Mouse (Mus musculus) CD4-positive, CD25-positive, alpha-beta regulatory T cell, adult 4 months (primary cell): Measurements from ENCODE around the gene Zfp334. TPM values are rescaled to one million over a fixed set of nuclear protein-coding genes. Genes with fewer than 3 reads are reported as not detected.

ENCODE experiments used
- ATAC-seq: one replicate; pipeline ENCODE4 v1.8.0; 2017
- polyA plus RNA-seq, 2 experiments: library from polyadenylated mRNA; unstranded; fragments of 100-300 nt; shearing (Covaris generic); gene quantifications; one replicate each; pipeline ENCODE4 v1.2.1; 2017

The Zfp334 gene
- polyA plus RNA-seq = not detected

DNA sequence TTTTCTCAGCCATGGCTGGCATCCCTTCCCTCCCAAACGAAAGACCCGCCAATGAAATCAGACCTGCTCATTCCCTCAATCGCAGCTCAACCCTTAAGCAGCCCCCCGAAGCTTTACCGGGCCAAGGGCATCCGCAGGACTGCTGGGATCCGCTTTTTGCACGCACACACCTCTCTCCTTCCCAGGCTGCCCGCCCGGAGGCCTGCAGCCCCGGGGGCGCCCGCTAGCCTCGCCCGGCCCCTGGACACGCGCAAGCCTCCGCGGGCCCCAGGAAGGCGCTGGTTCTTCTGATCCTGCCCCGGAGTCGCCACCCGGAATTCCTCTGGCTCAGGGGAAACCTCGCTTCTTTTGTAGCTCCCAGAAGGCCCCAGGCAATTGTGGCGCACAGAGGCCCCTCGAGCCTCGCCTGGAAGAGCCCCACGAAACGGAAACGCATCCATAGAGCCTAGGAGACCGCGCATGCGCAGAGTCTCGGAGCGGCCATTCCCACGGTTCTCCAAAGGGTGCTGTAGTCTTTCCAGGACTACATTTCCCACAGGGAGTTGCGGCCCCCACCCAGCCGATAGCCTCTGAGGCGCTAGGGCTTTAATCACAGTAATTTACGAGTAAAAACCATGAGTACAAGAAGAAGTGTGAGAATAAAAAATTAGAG lies at the start of gene Zfp334:
Zfp334 (minus strand) TSS at position 416 of the 652 bp plus-strand sequence.
- no peak for ATAC-seq

DNA sequence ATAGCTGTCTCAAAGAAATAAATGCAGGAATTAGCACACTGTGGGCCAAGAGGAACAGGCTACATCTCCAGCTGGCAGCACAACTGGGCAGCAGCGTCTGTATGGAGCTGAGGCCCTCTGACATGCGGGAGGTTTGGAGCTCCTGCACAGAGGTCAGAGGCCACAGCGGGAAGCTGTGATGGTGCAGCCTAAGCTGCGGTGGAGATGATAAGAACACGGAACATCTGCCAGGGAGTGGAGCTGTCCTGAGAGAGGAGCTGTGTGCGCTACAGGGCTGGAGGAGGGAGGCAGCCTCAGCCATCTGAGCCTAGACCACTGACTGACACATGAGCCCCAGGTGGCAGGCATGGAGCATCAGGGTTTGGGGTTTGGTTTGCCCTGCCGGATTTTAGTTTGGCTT lies 40.6 kb upstream of the Zfp334 start:
- ATAC-seq = no peak

DNA sequence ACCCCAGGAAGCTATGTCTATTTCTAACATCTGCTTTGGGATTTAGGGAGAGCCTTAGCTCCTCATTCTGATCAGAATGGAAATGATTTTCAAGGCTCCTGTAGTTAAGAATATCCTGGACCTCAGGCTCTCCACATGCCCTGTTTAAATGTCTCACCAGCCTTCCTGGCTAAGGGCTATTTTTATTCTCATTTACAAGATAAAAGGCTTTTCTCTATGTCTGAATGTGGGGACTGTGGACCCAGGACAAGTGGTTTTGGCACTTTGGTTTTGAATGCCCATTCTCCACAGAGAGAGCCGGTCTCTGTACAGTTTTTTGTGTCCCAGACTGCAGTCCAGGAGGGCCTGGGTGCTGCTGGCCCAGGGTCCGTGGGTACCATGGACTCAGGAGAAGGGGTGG lies 32.1 kb upstream of the Zfp334 start:
- no peak for ATAC-seq

DNA sequence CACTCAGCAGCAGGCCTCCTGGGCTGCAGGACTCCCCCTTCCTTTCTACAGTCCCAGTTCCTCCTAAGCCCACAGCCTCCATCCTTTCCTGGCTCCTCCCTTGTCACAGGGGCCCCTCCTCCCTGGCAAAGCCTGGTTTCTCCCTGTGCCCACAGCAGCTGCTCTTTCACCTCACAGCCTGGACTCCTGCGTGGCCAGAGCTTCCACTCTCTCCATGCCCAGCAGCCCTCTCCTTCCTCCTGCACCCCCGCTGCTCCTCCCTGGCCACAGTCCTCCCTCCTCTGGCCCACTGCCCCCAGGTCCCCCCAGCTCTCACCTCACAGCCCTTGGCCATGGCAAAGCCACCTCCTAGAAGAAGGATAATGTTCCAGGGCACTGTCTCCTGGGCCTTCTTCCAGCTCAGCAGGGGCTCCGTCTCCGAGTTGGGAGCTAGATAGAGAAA lies 31.6 kb upstream of the Zfp334 start:
- ATAC-seq = no peak

DNA sequence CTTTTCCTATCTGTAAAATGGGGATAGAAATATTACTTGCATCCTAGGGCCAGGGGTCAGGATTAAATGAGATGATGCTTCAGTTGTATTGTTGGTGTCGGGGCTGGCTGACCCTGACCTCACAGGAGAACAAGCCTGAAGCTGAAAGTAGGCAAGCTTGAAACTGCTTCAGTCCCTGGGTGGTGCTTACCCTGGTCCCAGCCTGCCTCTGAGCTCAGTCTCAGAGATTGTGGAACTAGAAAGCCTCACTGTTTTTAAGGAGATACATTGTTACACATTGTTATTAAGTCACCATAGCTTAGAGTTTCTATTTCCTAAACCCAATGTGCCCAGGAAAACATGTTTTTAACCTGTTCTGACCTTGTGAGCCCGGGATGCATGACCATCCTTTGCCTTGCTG lies 30.5 kb upstream of the Zfp334 start:
- ATAC-seq = no peak

DNA sequence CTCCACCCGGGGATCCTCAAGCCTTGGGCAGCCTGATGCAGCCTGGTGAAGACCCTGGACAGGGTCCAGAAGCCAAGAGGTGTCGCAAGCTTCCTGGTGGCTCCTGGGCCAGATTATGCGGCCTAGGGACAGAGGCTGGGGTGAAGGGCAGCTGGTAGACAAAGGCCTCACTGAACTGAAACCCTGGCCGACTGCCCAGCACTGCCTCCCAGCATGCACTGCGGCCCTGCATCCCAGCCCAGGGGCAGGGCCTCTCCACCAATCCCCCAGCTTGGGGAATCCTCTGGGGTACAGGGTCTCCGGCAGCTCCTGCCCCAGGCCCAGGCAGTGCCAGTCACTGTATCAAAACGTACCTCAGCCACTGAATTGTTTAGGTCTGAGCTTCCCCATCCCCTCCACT lies 29.2 kb upstream of the Zfp334 start:
- no peak for ATAC-seq

DNA sequence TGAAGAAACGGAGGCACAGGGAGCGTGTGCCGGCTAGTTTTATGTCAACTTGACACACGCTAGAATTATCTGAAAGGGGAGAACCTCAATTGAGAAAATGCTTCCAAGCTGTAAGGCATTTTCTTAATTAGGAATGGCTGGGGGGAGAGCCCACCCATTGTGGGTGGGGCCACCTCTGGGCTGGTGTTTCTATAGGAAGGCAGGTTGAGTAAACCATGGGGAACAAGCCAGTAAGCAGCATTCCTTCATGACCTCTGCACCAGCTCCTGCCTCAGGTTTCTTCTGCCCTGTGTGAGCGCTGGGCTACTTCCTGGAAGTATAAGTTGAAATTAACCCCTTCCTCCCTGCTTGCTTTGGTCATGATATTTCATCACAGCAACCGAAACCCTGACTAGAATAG lies 27.7 kb upstream of the Zfp334 start:
- no peak for ATAC-seq

DNA sequence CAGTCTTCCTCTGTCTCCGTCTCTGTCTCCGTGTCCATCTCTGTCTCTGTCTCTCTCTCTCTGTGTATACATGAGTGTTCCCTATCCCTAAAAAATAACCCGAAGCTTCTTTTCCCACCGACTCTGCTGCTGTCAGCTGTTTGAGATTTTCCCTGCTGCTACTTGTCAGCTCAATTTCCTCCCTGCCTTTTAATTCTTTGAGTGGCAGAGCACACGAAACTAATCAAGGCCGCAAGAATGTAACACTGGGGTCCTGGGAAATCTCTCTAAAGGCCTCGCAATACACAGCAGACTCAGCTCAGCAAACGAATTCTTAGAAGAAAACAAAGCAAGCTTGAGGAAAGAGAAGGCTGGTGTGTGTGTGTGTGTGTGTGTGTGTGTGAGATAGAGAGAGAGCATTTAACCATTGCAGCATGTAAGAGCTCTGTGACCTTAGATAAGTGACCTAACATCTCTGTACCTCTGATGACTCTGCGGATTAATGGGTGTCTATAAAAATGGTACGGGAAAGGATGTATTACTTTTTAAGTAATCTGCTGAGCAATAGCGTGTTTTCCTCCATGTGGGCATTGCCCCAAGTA lies 27.2 kb upstream of the Zfp334 start:
- ATAC-seq = no peak

DNA sequence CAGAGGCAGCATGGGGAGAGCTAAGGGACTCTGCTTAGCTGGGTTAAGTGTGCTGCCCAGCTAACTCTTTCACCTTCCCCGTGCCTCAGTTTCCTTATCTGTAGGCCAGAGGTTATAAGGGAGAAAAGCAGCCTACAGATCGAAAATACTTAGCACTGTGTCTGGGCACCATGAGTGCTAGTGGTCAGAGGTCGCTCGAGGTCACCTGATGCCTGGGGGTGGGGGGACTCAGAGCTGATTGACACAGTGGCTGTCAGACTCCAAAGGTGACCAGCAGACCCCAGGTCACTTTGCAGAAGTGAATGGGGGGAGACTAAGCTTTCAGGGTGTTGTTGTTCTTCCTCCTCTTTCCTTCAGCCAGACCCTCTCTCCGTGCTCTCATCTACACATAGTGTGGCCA lies 26.3 kb upstream of the Zfp334 start:
- no peak for ATAC-seq

DNA sequence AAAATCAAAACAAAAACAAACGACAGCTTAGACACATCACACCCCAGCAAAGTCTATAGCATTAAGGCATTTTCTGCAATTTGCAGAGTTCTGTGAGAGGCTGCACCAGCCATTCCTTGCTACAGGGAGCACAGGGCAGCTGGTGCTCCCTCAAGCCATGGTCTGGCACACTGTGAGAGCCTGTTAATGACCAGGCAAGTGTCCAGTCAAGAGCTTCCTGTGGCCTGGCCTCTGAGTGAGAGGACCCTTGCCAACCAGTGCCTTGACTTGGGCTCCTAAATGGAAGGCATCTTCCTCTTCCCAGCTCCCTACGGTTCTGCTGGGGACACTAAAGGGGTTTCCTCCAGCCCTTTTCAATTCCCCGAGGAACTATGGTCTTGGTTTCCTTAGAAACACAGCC lies 25.8 kb upstream of the Zfp334 start:
- no peak for ATAC-seq

DNA sequence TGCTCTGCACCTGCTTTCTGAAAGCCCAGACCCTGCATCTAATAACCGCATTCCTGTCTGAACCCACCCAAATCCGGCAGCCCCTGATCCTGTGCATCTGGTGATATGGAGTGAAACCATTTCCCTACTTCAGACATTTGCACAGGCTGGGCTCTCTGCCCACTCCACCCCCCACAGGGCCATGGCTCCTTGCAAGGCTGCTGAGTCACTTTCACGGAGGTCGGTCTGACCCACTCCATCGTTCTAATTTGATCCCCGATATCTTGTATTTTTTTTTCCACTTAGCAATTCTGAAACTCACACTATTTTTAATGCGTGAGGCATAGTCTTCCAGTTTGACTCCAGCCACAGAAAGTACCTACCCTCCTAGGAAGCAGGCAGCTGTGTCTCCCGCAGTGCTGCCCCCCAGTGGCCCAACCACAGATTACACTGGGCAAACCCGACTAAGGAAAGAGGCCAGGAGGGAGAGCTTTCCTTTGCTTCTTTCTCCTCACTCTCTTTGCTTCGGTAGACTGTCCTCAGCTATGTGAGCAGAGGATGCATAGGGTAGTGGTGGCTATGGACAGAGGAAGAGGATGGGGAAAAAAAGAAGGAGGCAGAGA lies 19.7 kb upstream of the Zfp334 start:
- no peak for ATAC-seq

DNA sequence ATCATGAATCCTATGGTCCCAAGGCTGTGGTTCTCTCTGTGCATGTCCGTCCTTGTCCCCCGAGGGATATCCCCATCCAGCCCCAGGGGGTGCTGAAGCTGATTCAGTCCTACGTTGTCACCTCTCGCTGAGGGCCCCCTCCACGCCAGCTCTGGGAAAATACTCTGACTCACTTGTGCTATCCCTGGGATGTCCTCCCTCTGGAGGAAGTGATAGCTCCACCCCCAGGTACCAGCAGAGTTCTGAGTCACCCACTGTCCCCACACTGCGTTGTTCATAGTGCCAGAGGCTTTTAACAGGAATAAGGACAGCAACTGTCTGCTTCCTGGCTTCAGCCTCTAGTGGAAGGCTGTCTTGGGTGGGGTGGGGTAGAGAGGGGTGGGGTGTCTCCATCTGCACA lies 17.3 kb upstream of the Zfp334 start:
- ATAC-seq = no peak

DNA sequence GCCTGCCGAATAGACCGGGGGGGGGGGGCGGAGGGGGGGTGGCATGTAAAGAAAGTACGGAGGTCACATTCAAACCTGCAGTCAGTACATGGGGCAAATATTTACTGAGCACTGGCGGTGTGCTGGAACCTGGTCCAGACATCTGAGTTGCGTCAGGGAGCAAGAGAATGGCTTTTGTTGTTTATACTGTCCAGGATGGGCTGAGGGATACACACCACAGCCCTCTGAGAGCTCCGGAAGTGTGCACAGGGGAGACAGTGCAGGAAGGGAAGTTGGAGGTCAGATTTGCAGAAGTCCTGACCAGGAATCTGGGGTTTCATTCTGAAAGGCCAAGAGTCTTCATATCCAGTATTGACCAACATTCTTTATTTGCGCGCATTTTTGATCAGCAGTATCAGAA lies 16.9 kb upstream of the Zfp334 start:
- no peak for ATAC-seq

DNA sequence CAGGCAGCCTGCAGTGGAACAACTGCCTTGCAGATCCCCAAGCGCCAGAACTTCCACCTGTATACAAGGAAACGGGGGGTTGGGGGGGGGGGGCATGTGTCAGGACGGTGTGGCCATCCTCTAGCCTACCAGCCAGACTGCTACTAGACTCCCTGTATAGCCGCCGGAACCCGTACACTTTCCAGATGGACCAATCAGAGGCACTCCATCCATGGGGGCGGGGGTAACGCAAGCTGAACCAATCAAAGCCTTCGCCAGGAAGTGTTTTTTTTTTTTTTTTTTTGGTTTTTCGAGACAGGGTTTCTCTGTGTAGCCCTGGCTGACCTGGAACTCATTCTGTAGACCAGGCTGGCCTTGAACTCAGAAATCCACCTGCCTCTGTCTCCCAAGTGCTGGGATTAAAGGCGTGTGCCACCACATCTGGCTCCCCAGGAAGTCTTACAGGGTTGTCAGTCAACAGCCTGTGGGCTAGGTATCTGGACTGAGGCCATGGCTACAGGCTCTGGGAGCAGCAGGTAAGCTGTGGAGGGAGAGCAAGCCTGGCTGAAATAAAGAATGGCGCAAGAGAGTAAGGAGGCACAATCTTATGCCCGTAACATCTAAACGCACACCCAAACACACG lies 10.2 kb upstream of the Zfp334 start:
- no peak for ATAC-seq

DNA sequence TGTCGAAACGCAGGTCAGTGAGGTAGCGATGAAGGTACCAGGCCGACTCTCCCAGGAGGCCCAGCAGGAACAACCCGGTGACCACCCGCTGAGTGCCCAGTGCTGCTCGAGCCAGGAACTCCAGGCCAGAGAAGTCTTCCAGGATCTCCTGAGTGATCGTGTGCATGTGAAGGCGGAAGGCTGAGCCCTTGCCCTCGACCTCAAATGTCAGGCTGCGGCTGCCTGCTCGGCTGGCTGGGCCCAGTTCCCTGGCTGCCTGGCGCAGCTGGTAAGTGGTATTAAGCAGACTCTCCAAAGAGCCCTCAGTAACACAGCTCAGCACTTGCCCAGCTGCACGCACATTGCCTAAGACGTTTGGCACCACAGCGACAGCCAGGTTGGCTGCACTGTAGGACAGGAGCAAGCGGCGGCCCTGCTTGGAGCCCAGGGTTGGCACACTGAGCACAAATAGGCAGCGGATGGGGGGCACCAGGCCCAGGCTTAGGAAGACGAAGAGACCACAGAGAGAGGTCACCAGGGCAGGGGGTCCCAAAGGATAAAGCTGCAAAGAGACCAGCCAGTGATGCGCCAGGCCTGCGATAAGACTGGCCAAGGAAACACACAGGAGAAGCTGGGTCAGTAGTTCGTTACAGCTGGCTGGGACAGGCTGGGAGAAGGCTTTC lies 9.6 kb upstream of the Zfp334 start:
- ATAC-seq = no peak

DNA sequence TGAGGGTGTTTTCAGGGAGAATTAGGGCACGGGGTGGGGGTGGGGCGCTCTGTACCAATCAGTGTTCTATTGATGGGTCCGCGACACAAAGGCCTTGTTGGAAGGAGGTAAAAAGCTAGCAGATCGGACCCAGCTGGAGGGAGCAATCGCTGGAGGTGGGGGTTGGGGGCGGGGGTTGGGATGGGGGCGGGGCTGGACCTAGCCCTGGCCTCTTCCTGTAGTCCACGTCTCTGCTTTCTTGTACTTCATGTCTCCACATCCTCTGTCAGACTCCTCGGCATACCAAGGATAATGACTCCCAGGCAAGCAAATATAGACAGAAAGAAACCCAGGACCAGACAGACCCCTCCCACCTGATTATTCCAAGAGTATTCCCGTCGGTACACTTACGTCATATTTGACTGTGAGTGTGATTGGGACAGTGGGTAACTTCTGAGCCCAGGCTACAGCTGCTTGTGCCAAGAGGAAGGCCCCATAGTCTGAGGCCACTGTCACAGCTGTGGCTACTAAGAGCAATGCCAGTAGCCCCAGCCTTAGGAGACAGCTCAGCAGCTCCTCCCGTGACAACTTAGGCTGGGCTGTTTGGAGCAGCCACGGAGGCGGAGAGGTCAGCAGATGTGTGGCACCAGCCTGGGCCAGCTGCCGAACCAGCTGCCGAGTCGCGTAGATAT lies 8.9 kb upstream of the Zfp334 start:
- no peak for ATAC-seq

DNA sequence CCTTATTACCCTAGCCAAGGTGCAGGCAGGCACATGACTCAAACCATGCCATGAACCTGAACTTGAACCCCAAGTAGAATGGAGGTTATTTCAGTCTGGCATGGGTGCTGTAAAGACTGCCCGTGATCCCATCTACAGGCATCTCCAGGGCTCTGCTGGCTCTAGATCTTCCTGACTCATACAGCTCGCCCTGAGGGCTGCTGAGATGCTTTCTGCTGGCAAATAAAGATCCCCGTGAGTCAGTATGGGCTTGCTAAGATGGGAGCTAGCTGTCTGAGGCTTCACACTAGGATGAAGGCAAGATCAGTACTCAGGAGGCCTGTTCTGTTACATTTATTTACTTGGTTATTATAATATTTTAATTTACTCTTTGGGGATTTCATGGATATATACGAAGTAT lies 4.1 kb upstream of the Zfp334 start:
- no peak for ATAC-seq

DNA sequence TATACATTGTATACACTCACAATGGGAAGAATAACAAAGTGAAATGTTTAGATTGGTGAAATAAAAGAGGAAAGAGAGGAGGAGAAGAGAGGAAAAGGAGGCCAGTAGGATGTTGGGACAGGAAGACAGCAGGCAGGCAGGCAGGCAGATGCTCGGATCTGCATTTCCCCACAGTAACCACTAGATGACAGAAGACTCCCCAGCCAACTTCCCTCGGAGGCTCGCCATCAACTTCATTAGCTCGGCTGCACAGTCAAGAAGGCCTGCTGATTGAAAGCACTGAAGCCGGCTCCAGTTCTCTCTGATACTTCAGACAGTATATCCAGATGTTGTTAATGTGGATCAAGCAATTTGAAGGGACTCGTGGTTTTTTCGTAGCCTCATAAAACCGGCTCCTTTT lies 3.5 kb upstream of the Zfp334 start:
- ATAC-seq = no peak

DNA sequence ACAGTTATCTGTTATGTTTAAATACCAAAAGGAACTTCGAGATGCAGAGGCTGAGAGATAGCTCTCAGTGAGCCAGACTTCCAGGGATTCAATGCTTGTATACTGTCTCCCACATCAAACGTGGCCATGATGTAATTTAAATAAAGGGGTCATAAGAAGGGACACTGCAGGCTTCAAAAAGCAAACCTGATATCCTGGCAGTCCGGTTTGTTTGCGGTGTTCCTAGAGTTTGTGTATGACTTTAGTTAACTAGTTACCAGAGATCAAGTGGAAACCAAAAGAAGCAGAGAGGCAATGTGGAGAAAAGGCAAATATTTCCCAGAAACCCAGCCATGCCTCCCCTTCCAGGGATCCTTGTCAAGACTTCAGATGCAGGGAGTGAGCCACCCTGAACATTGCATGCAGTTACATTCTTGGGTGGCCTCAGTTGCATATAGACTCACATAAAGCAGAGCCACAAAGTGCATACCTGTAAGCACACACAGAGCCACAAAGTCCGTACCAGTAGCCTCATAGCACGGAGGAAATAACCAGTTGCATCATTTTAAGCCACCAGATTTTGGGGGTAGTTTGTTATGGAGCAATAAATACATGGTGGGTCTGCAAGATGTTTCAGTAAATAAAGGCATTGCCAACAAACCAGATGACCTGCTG lies 1.4 kb upstream of the Zfp334 start:
- ATAC-seq = no peak

DNA sequence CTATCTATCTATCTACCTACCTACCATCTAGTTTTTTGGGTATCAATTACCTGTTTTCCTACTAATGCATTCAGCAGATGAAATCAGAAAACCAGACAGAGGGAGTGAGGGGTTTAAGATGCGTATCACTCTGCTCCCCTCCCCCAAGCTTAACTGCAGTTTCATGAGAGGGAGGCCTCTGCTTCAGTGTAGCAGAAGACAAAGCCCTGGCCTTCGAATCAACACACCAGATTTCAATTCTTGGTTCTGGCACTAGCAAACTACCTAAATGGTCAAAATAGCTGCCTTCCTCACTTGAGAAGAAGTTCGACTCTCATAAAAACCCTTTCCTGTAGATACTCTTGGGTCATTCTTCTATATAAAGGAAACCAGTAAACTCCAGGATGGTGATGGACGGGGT lies 689 bp downstream of the Zfp334 start:
- ATAC-seq = no peak

DNA sequence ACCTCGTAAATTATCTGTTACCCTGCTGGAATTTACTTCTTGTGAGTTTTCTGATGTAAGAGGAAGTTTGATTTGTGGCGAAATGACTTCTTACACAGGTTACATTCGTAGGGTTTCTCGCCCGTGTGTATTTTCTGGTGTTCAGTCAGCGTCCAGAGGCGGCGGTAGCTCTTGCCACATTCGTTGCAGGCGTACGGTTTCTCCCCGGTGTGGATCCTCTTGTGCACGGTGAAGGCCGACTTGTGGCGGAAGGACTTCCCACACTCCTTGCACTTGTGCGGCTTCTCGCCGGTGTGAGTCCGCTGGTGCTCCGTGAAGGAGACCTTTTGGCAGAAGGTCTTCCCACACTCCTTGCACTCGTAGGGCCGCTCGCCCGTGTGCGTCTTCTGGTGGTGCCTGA lies 8.0 kb downstream of the Zfp334 start:
- no peak for ATAC-seq

DNA sequence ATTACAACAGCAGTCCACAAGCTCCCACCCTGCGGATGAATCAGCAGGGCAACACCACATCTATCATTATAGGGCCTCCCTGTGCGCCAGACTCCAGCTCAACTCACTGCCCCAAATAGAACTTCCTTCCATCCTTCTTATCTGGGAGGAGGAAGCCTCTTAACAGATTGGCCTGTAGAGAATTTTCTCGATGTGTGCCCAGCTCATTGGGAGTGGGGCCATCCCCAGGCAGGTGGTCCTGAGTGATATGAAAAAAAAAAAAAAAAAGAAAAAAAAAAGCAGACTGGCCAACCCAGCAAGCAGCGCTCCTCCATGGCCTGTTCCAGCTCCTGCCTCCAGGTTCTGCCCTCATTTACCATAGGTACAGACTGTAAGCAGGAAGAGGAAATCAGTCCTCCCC lies 12.1 kb downstream of the Zfp334 start:
- ATAC-seq = no peak
